Mouse (Mus musculus) embryonic facial prominence, embryonic 15.5 days (tissue): Measurements from ENCODE around the gene Tmem132d. TPM values are rescaled to one million over a fixed set of nuclear protein-coding genes. Genes with fewer than 3 reads are reported as not detected.

ENCODE experiments used
- ATAC-seq: fragments of 200-750 bp; cut with Nextera tagmentation; 2 replicates; pipeline ENCODE4 v1.8.0; 2017; ENCODE audit warnings: low read depth, moderate TSS enrichment; ENCODE audit not compliant: insufficient number of reproducible peaks, low FRiP score, low TSS enrichment
- H3K27ac ChIP-seq: fragments of 300-500 bp; sonication (generic); replicated peaks from 2 replicates; pipeline ENCODE4 v1.5.1; 2015; ENCODE audit warnings: mild to moderate bottlenecking, inconsistent platforms
- H3K27me3 ChIP-seq: fragments of 300-500 bp; sonication (generic); 2 replicates; pipeline ENCODE4 v1.6.1; 2015; ENCODE audit warnings: inconsistent platforms
- H3K36me3 ChIP-seq: fragments of 300-500 bp; sonication (generic); 2 replicates; pipeline ENCODE4 v1.6.1; 2015; ENCODE audit warnings: mild to moderate bottlenecking, inconsistent platforms
- H3K4me1 ChIP-seq: fragments of 300-500 bp; sonication (generic); 2 replicates; pipeline ENCODE4 v1.6.1; 2015; ENCODE audit warnings: inconsistent platforms
- H3K4me2 ChIP-seq: fragments of 300-500 bp; sonication (generic); replicated peaks from 2 replicates; pipeline ENCODE4 v1.6.1; 2015; ENCODE audit warnings: mild to moderate bottlenecking, inconsistent platforms
- H3K4me3 ChIP-seq: fragments of 300-500 bp; sonication (generic); replicated peaks from 2 replicates; pipeline ENCODE4 v1.5.1; 2015; ENCODE audit warnings: mild to moderate bottlenecking, inconsistent platforms
- H3K9ac ChIP-seq: fragments of 300-500 bp; sonication (generic); 2 replicates; pipeline ENCODE4 v1.6.1; 2015; ENCODE audit warnings: inconsistent platforms
- H3K9me3 ChIP-seq: fragments of 300-500 bp; sonication (generic); replicated peaks from 2 replicates; pipeline ENCODE4 v1.6.1; 2016; ENCODE audit warnings: inconsistent platforms
- WGBS: fragments of 180-500 bp; shearing (Covaris S2); methylation state at CpG from one replicate; pipeline ENCODE4 v1.1.7; 2015; 5-methylcytosine and 5-hydroxymethylcytosine counted together
- polyA plus RNA-seq: library from polyadenylated mRNA; unstranded; fragments of >200 nt; fragmentation: Nextera tagmentation; extraction: Ambion mirVana; gene quantifications from 2 replicates; pipeline ENCODE4 v1.2.1, GENCODE M21; 2015

Gene Tmem132d
- polyA plus RNA-seq, 1 experiment from 2014 or later, result 1.8 TPM

GRCm38 (mm10) chr5:128211125-128211524, 221.8 kb downstream of the Tmem132d start:
- no peak overlapping the region for H3K4me2 ChIP-seq
- H3K4me3 ChIP-seq, result no peak overlapping the region
- 83% methylated on average over 5 of the region's 5 CpGs for WGBS
- no peaks in the 10 kb centered on the region for H3K36me3 ChIP-seq
- no peaks in the 10 kb centered on the region for H3K4me1 ChIP-seq
- H3K9ac ChIP-seq, result no peak overlapping the region
- no peak overlapping the region for H3K27ac ChIP-seq
- H3K27me3 ChIP-seq, result no peaks in the 10 kb centered on the region
- H3K9me3 ChIP-seq, result no peaks in the 10 kb centered on the region
- no peak for ATAC-seq

GRCm38 (mm10) chr5:128205716-128206115, 227.2 kb downstream of the Tmem132d start:
- WGBS, result 31% methylated on average over 2 of the region's 2 CpGs

DNA sequence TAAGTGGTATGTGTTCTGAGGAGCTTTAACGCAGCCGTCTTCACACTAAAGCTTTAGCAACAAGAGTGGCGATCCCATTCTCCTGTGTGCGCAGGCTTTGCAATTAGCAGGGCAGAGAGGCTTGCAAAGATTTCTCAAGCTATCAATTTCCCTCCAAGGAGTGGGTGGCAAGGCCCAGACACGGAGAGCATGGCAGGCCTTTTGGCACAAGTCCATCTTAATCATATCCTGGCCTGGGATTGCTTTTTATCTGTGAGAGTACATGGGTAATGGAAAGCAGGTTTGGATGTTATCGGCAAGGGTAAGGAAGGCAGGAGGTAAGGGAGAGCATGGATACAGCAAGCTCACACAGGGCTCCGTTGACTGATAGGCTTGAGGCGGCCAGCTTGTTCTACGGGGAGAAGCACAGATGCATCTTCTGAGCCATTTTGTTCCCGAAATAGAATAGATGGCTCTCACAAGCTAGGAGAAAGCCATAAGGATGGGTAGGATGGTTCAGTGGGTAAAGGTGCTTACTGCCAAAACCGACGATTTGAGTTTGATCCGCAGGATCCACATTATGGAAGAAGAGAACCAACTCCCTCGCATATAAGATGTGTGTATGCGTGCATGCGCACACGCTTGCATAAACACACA, 228.1 kb downstream of the Tmem132d start:
- 58% methylated on average over 17 of the region's 17 CpGs for WGBS
- H3K36me3 ChIP-seq, result no peaks in the 10 kb centered on the region
- no peak overlapping the region for H3K9ac ChIP-seq
- no peak for ATAC-seq
- no peaks in the 10 kb centered on the region for H3K27me3 ChIP-seq
- H3K4me1 ChIP-seq, result peaks cover 12% of the 10 kb centered on the region; the same call in 1 of the 2 replicates
- H3K27ac ChIP-seq, result no peak overlapping the region
- no peak overlapping the region for H3K4me2 ChIP-seq
- H3K4me3 ChIP-seq, result no peak overlapping the region
- no peaks in the 10 kb centered on the region for H3K9me3 ChIP-seq

More at GRCm38 (mm10) chr5:128205716-128206115, 227.2 kb downstream of the Tmem132d start:
- Histone ChIP-seq H3K36me3 (no peaks in the 10 kb centered on the region), H3K9ac (no peak overlapping the region), H3K27me3 (no peaks in the 10 kb centered on the region), H3K4me2 (no peak overlapping the region), H3K4me3 (no peak overlapping the region), H3K4me1 (peaks cover 12% of the 10 kb centered on the region; the same call in 1 of the 2 replicates), H3K27ac (no peak overlapping the region), H3K9me3 (no peaks in the 10 kb centered on the region)
- ATAC-seq, result no peak

DNA sequence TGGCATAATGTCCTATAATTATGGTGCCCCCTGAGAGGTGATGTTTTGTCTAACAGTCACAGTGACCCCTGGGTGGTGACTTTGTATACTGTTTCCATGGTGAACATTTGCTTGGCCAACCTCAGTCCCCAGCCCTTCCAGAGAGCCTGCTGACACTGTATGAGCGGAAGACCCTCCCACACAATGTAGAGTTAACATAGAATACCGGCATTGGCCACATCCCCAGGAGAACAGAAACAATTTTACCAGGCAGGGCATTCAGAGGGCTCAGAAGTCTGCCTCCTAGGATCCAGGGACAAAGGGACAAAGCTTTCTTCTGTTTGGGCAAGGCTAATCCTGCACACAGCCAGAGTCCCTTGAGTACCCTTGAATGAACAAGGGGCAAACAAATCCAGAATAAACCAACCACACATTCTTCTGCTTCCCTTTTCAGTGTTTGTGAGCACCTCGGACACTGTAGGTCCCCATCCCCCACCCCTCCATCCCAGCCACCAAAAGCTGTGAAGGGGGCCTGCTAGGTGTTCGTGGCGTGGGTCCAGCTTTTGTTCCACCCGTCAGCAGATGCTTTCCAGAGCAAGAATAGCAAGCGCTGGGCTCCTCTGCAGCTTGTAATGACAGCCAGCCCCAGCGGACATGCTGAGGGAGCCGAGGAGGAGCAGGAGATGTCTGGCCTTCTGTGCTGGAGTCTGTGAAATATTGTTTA, 228.8 kb downstream of the Tmem132d start:
- Histone ChIP-seq H3K4me2 (no peak overlapping the region), H3K4me3 (no peak overlapping the region), H3K36me3 (no peaks in the 10 kb centered on the region), H3K4me1 (peaks cover 12% of the 10 kb centered on the region; the same call in 1 of the 2 replicates), H3K9ac (no peak overlapping the region), H3K27me3 (no peaks in the 10 kb centered on the region), H3K9me3 (no peaks in the 10 kb centered on the region), H3K27ac (no peak overlapping the region)
- WGBS, result 28% methylated on average over 9 of the region's 9 CpGs
- ATAC-seq, result peak; percentile 21; the same call in 1 of the 2 replicates

DNA sequence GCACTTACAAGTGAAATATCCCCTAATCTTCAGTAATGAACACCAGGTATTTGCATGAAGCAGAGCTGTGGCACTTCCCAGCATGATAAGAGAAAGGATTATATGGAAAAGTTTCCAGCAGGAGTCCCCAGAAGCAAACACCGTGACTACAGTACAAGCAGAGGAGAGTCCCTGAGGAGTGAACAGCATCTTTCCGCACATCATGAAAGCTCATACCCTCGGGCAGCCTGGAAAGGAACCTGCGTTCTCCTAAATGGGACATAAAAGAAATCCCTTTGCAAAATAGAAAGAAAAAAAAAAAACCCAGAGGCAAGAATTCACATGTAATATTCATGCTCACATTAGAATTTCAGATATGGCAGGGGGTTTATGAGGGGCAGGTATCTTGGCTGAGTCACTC, 238.8 kb downstream of the Tmem132d start:
- no peak overlapping the region for H3K4me2 ChIP-seq
- no peaks in the 10 kb centered on the region for H3K4me1 ChIP-seq
- WGBS, result 44% methylated on average over 4 of the region's 4 CpGs
- H3K27ac ChIP-seq, result no peak overlapping the region
- no peaks in the 10 kb centered on the region for H3K36me3 ChIP-seq
- no peaks in the 10 kb centered on the region for H3K9me3 ChIP-seq
- no peak for ATAC-seq
- no peak overlapping the region for H3K9ac ChIP-seq
- no peaks in the 10 kb centered on the region for H3K27me3 ChIP-seq
- H3K4me3 ChIP-seq, result no peak overlapping the region

GRCm38 (mm10) chr5:128192485-128193055, 240.3 kb downstream of the Tmem132d start:
- no peak overlapping the region for H3K4me3 ChIP-seq
- ATAC-seq, result peak; percentile 29; the same call in 1 of the 2 replicates
- no peaks in the 10 kb centered on the region for H3K36me3 ChIP-seq
- H3K9me3 ChIP-seq, result no peaks in the 10 kb centered on the region
- no peak overlapping the region for H3K27ac ChIP-seq
- no peaks in the 10 kb centered on the region for H3K4me1 ChIP-seq
- H3K9ac ChIP-seq, result no peak overlapping the region
- WGBS, result 40% methylated on average over 6 of the region's 6 CpGs
- H3K4me2 ChIP-seq, result no peak overlapping the region
- H3K27me3 ChIP-seq, result no peaks in the 10 kb centered on the region

GRCm38 (mm10) chr5:128191710-128192109, 241.2 kb downstream of the Tmem132d start:
- no peak overlapping the region for H3K4me2 ChIP-seq
- no peak for ATAC-seq
- 46% methylated on average over 9 of the region's 9 CpGs for WGBS
- H3K36me3 ChIP-seq, result no peaks in the 10 kb centered on the region
- H3K9me3 ChIP-seq, result no peaks in the 10 kb centered on the region
- no peak overlapping the region for H3K4me3 ChIP-seq
- no peak overlapping the region for H3K27ac ChIP-seq
- H3K9ac ChIP-seq, result no peak overlapping the region
- no peaks in the 10 kb centered on the region for H3K4me1 ChIP-seq
- H3K27me3 ChIP-seq, result no peaks in the 10 kb centered on the region

- Histone ChIP-seq H3K9ac (no peak overlapping the region), H3K36me3 (no peaks in the 10 kb centered on the region), H3K4me2 (no peak overlapping the region), H3K4me1 (no peaks in the 10 kb centered on the region), H3K4me3 (no peak overlapping the region), H3K27ac (no peak overlapping the region), H3K27me3 (no peaks in the 10 kb centered on the region), H3K9me3 (no peaks in the 10 kb centered on the region)
- 35% methylated on average over 14 of the region's 14 CpGs for WGBS
- peak; percentile 15; the same call in 1 of the 2 replicates for ATAC-seq
Measured at GRCm38 (mm10) chr5:128190243-128190820, 242.5 kb downstream of the Tmem132d start.

DNA sequence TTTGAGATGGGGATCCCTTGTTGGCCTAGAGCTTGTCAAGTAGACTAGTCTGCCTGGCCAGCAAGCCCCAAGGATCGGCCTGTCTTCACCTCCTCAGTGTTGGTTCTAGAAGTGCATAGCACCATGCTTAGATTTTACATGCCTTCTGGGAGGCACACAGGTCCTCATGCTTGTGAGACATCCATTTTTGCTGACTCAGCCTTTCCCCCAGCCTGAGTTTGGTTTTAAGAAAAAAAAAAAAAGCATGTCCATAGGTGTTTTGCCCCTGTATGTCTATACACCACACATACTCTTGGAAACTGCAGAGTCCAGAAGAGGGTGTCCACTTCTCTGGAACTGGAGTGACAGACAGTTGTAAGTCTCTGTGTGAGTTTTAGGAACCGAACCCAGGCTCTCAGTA, 256.6 kb downstream of the Tmem132d start:
- no peaks in the 10 kb centered on the region for H3K27me3 ChIP-seq
- H3K9me3 ChIP-seq, result no peaks in the 10 kb centered on the region
- H3K9ac ChIP-seq, result no peak overlapping the region
- H3K4me3 ChIP-seq, result no peak overlapping the region
- WGBS, result 92% methylated on average over 2 of the region's 2 CpGs
- no peak overlapping the region for H3K4me2 ChIP-seq
- H3K36me3 ChIP-seq, result no peaks in the 10 kb centered on the region
- H3K27ac ChIP-seq, result no peak overlapping the region
- no peaks in the 10 kb centered on the region for H3K4me1 ChIP-seq
- ATAC-seq, result no peak

- Histone ChIP-seq H3K27me3 (no peaks in the 10 kb centered on the region), H3K36me3 (no peaks in the 10 kb centered on the region), H3K4me1 (no peaks in the 10 kb centered on the region), H3K9me3 (no peaks in the 10 kb centered on the region), H3K9ac (no peak overlapping the region), H3K4me2 (no peak overlapping the region), H3K4me3 (no peak overlapping the region), H3K27ac (no peak overlapping the region)
- ATAC-seq, result no peak
- 69% methylated on average over 12 of the region's 12 CpGs for WGBS
Measured at GRCm38 (mm10) chr5:128158901-128159675, 273.8 kb downstream of the Tmem132d start.

- no peak overlapping the region for H3K4me2 ChIP-seq
- 84% methylated on average over 6 of the region's 8 CpGs for WGBS
Measured at GRCm38 (mm10) chr5:128151461-128151860, 281.4 kb downstream of the Tmem132d start.

More at GRCm38 (mm10) chr5:128151461-128151860, 281.4 kb downstream of the Tmem132d start:
- Histone ChIP-seq H3K9me3 (no peaks in the 10 kb centered on the region), H3K9ac (no peak overlapping the region), H3K4me3 (no peak overlapping the region), H3K27me3 (no peaks in the 10 kb centered on the region), H3K36me3 (no peaks in the 10 kb centered on the region), H3K27ac (no peak overlapping the region), H3K4me1 (no peaks in the 10 kb centered on the region)
- ATAC-seq, result no peak
